35 mouse cellular contexts compared by ENCODE assay signal in genomic region chr2:149613381-149613780, GRCm38 (mm10).
"Had no signal": no experiment of that assay in that cellular context is flagged by ENCODE, and none has a peak within 500 bp of the region (broad histone marks: within the 10 kb centered on the region; RNA-seq: fewer than 3 reads in every experiment).

No protein-coding gene starts in this region.

- H3K9me3 ChIP-seq: heart, embryonic 10.5 days; heart, embryonic 12.5 days; heart, embryonic 13.5 days; heart, embryonic 15.5 days; hindbrain, embryonic 10.5 days; hindbrain, embryonic 12.5 days; hindbrain, embryonic 13.5 days; hindbrain, embryonic 15.5 days; intestine, embryonic 15.5 days; kidney, embryonic 15.5 days had no signal

- H3K4me3 ChIP-seq: heart, embryonic 10.5 days; heart, embryonic 12.5 days; heart, embryonic 13.5 days; heart, embryonic 15.5 days; hindbrain, embryonic 10.5 days; hindbrain, embryonic 12.5 days; hindbrain, embryonic 13.5 days; hindbrain, embryonic 15.5 days; intestine, embryonic 15.5 days; kidney, embryonic 15.5 days; layer of hippocampus, adult 2 months had no signal

- ATAC-seq: hindbrain, embryonic 16.5 days; hindbrain, postnatal 0 days; inflammation-experienced regulatory T-cells, adult 6 months; intestine, embryonic 15.5 days; intestine, embryonic 16.5 days; intestine, postnatal 0 days had no signal

- DNase-seq: heart, postnatal 10 days; heart, postnatal 14 days; heart, postnatal 36 days; heart, postnatal 4 days; kidney, adult 11 months; kidney, adult 18-20 months; kidney, adult 2 months; kidney, adult 8-10 months; kidney, adult 9 months; kidney, postnatal 10 days; kidney, postnatal 14 days; kidney, postnatal 25 days; kidney, postnatal 36 days; kidney, postnatal 4 days; layer of hippocampus, adult 9-11 months; layer of hippocampus, postnatal 36 days had no signal

- H3K4me2 ChIP-seq: heart, embryonic 11.5 days; heart, embryonic 12.5 days; heart, embryonic 13.5 days; heart, embryonic 15.5 days; hindbrain, embryonic 12.5 days; hindbrain, embryonic 13.5 days; hindbrain, embryonic 14.5 days; hindbrain, embryonic 15.5 days; intestine, embryonic 15.5 days; kidney, embryonic 15.5 days had no signal

- H3K27me3 ChIP-seq: heart, embryonic 12.5 days; heart, embryonic 13.5 days; heart, embryonic 15.5 days; hindbrain, embryonic 12.5 days; hindbrain, embryonic 13.5 days; hindbrain, embryonic 15.5 days; intestine, embryonic 15.5 days; kidney, embryonic 15.5 days had no signal

- H3K36me3 ChIP-seq: heart, embryonic 10.5 days; heart, embryonic 12.5 days; heart, embryonic 13.5 days; heart, embryonic 15.5 days; hindbrain, embryonic 10.5 days; hindbrain, embryonic 12.5 days; hindbrain, embryonic 13.5 days; hindbrain, embryonic 15.5 days; intestine, embryonic 15.5 days; kidney, embryonic 15.5 days had no signal

- H3K27ac ChIP-seq: heart, embryonic 10.5 days; heart, embryonic 13.5 days; heart, embryonic 15.5 days; hindbrain, embryonic 10.5 days; hindbrain, embryonic 12.5 days; hindbrain, embryonic 13.5 days; hindbrain, embryonic 14.5 days; hindbrain, embryonic 15.5 days; hindbrain, postnatal 0 days; intestine, embryonic 15.5 days; kidney, embryonic 15.5 days; kidney, postnatal 0 days; layer of hippocampus, adult 2 months had no signal

- H3K4me1 ChIP-seq: heart, embryonic 10.5 days; heart, embryonic 12.5 days; heart, embryonic 13.5 days; heart, embryonic 15.5 days; hindbrain, embryonic 10.5 days; hindbrain, embryonic 12.5 days; hindbrain, embryonic 13.5 days; hindbrain, embryonic 15.5 days; intestine, embryonic 15.5 days; kidney, embryonic 15.5 days had no signal

- H3K9ac ChIP-seq: heart, embryonic 12.5 days; heart, embryonic 13.5 days; heart, embryonic 15.5 days; hindbrain, embryonic 12.5 days; hindbrain, embryonic 13.5 days; hindbrain, embryonic 14.5 days; hindbrain, embryonic 15.5 days; intestine, embryonic 15.5 days; kidney, embryonic 15.5 days had no signal
